9 mouse cellular contexts compared by ENCODE assay signal in genomic region chr16:10834542-10834910, GRCm38 (mm10). TPM values are rescaled to one million over a fixed set of nuclear protein-coding genes. Genes with fewer than 3 reads are reported as not detected.
DNase-seq lines count a peak whose midpoint lies in the region; ATAC-seq and TF ChIP-seq lines count a peak whose summit lies in the region.
"Had no signal": no experiment of that assay in that cellular context is flagged by ENCODE, and none has a peak within 500 bp of the region (broad histone marks: within the 10 kb centered on the region; RNA-seq: fewer than 3 reads in every experiment).

No protein-coding gene starts in this region.

- WGBS in heart, embryonic 11.5 days (ENCODE audit: insufficient replicate concordance): 9% methylated on average over 12 of the region's 12 CpGs
- 5% methylated on average over 12 of the region's 12 CpGs for WGBS in forebrain, postnatal 0 days

- peaks cover 23% of the 10 kb centered on the region for H3K4me1 ChIP-seq in heart, embryonic 11.5 days (ENCODE audit: control insufficient read depth, insufficient read depth, low read length)
- H3K4me1 ChIP-seq in ES-E14 (ENCODE audit: control insufficient read depth in 2 of 2, insufficient read depth in 2 of 2, low read length in 2 of 2, poor library complexity in 1 of 2): peaks cover 2 to 4% of the 10 kb centered on the region in 2 experiments; a peak in 2 of 4 replicates
- H3K4me1 ChIP-seq in forebrain, postnatal 0 days (ENCODE audit: insufficient read depth): no peaks in the 10 kb centered on the region; the same call in 1 of the 2 replicates

- H3K4me3 ChIP-seq in heart, embryonic 11.5 days (ENCODE audit: low read depth, low read length): peak overlapping the region; percentile 88
- peak overlapping the region; percentile 65 to 95; a peak in 3 of 4 replicates for H3K4me3 ChIP-seq in ES-E14 (ENCODE audit: insufficient read depth in 1 of 2, low read depth in 1 of 2, low read length in 2 of 2, poor library complexity in 1 of 2, severe bottlenecking in 1 of 2)
- peak overlapping the region; percentile 72 for H3K4me3 ChIP-seq in forebrain, postnatal 0 days (ENCODE audit: low read depth, low read length)

- H3K9ac ChIP-seq in heart, embryonic 11.5 days (ENCODE audit: low read depth, low read length): peak overlapping the region; percentile 56; the same call in 1 of the 2 replicates
- no peak overlapping the region for H3K9ac ChIP-seq in ES-E14 (ENCODE audit: insufficient read depth, low read depth, low read length, poor library complexity, severe bottlenecking)
- no peak overlapping the region for H3K9ac ChIP-seq in forebrain, postnatal 0 days

- no peak for ATAC-seq in heart, embryonic 11.5 days (replicated peaks; ENCODE audit: insufficient number of reproducible peaks, low FRiP score, low TSS enrichment)
- peak; percentile 8; the same call in 1 of the 2 replicates for ATAC-seq in forebrain, postnatal 0 days
- ATAC-seq in megakaryocyte-erythroid progenitor cell, adult 5-6 weeks (replicated peaks; ENCODE audit: low FRiP score, low TSS enrichment, poor library complexity, severe bottlenecking): peak; percentile 13; the same call in 1 of the 2 replicates
- no peak for ATAC-seq in frontal cortex, adult (ENCODE audit: low TSS enrichment)

- H3K27ac ChIP-seq in heart, embryonic 11.5 days (ENCODE audit: low read depth, low read length): no peak overlapping the region
- no peak overlapping the region for H3K27ac ChIP-seq in ES-E14 (ENCODE audit: insufficient read depth, low read depth, low read length, poor library complexity, severe bottlenecking)
- H3K27ac ChIP-seq in forebrain, postnatal 0 days (ENCODE audit: low read depth, low read length): no peak overlapping the region

- no peak for DNase-seq in heart, postnatal 4 days
- no peak for DNase-seq in ES-E14 (ENCODE audit: low read depth, low spot score)
- no peak for DNase-seq in forebrain, postnatal 0 days
- DNase-seq in layer of hippocampus, postnatal 10 days (ENCODE audit: low spot score in 2 of 2): no peak
- DNase-seq in thymus, postnatal 4 days: no peak

- no peaks in the 10 kb centered on the region for H3K27me3 ChIP-seq in heart, embryonic 11.5 days (ENCODE audit: control insufficient read depth, insufficient read depth, low read length)
- H3K27me3 ChIP-seq in forebrain, postnatal 0 days (ENCODE audit: insufficient read depth, low read length): no peaks in the 10 kb centered on the region

- H3K9me3 ChIP-seq in heart, embryonic 11.5 days (replicated peaks; ENCODE audit: control insufficient read depth, low read length): no peaks in the 10 kb centered on the region
- no peaks in the 10 kb centered on the region for H3K9me3 ChIP-seq in ES-E14 (ENCODE audit: control insufficient read depth, insufficient read depth, low read depth, low read length)
- H3K9me3 ChIP-seq in forebrain, postnatal 0 days (ENCODE audit: low read length): no peaks in the 10 kb centered on the region

- in situ Hi-C loops in ES-E14 (cut with MboI; ENCODE audit: low sequenced_read_pairs in 2 of 2, unreplicated experiment in 2 of 2): no loop called here

- no peak for TF ChIP-seq CTCF in forebrain, postnatal 0 days (IDR thresholded peaks at IDR 0.05; ENCODE audit: low read depth)

- peak overlapping the region; percentile 94 for H3K4me2 ChIP-seq in heart, embryonic 11.5 days
- peak overlapping the region; percentile 98 for H3K4me2 ChIP-seq in forebrain, postnatal 0 days (ENCODE audit: low read depth)

- no peaks in the 10 kb centered on the region for H3K36me3 ChIP-seq in heart, embryonic 11.5 days (ENCODE audit: control insufficient read depth, insufficient read depth, low read length)
- no peaks in the 10 kb centered on the region for H3K36me3 ChIP-seq in ES-E14 (ENCODE audit: control insufficient read depth, insufficient read depth, low read length, poor library complexity, severe bottlenecking)
- H3K36me3 ChIP-seq in forebrain, postnatal 0 days (ENCODE audit: insufficient read depth): no peaks in the 10 kb centered on the region

TF ChIP-seq in ES-E14, 5 proteins besides CTCF, POLR2A, EP300 and RAD21:
- TF ChIP-seq MAFK (IDR thresholded peaks at IDR 0.05; ENCODE audit: insufficient read depth, low read depth, low read length) (0 out of 2 replicates have a peak, but pooled peaks have one; percentile 35), CHD2 (IDR thresholded peaks at IDR 0.05; ENCODE audit: low read depth, low read length) (no peak)

RNA-seq across cellular contexts. Expression of gene Rmi2, which starts 0.3 kb away (rescaled TPM):
- polyA plus RNA-seq in heart, embryonic 11.5 days (2014; fragmentation: Nextera tagmentation; extraction: Ambion mirVana): 2.7 and 2.9 TPM in 2 replicates
- 1 to 10 TPM; 5.1 to 5.5 TPM for total RNA-seq in heart, postnatal 4 days (2021)
- total RNA-seq in ES-E14 (2012; rRNA removed): 2.9 and 3.3 TPM in 2 replicates
- 0.69 and 0.76 TPM in 2 replicates for total RNA-seq in forebrain, postnatal 0 days (2014; rRNA removed)
- polyA plus RNA-seq in forebrain, postnatal 0 days (2015; fragmentation: Nextera tagmentation; extraction: Ambion mirVana): 0.30 and 0.35 TPM in 2 replicates
- total RNA-seq in megakaryocyte-erythroid progenitor cell, adult 5-6 weeks (2014; fragmentation: Nextera tagmentation): 1.3 and 6.6 TPM in 2 replicates
- 4.7 and 5.5 TPM in 2 replicates for total RNA-seq in megakaryocyte-erythroid progenitor cell, adult 5-6 weeks (2017)
- under 1 TPM; 0.29 to 0.48 TPM for total RNA-seq in layer of hippocampus, postnatal 10 days (2021)

RNA-seq across cellular contexts. Expression of gene Gm11172, which starts 21.8 kb away (rescaled TPM):
- polyA plus RNA-seq in heart, embryonic 11.5 days (2014; fragmentation: Nextera tagmentation; extraction: Ambion mirVana): not detected in 2 replicates
- total RNA-seq in heart, postnatal 4 days (2021): not detected
- total RNA-seq in ES-E14 (2012; rRNA removed): not detected in 2 replicates
- not detected in 2 replicates for total RNA-seq in forebrain, postnatal 0 days (2014; rRNA removed)
- not detected in 2 replicates for polyA plus RNA-seq in forebrain, postnatal 0 days (2015; fragmentation: Nextera tagmentation; extraction: Ambion mirVana)
- not detected in 2 replicates for total RNA-seq in megakaryocyte-erythroid progenitor cell, adult 5-6 weeks (2014; fragmentation: Nextera tagmentation)
- total RNA-seq in megakaryocyte-erythroid progenitor cell, adult 5-6 weeks (2017): not detected in 2 replicates
- total RNA-seq in layer of hippocampus, postnatal 10 days (2021): not detected
- total RNA-seq: gastrocnemius, adult 18-20 months had no signal

RNA-seq across cellular contexts. Expression of gene Prm1, which starts 28.9 kb away (rescaled TPM):
- polyA plus RNA-seq in heart, embryonic 11.5 days (2014; fragmentation: Nextera tagmentation; extraction: Ambion mirVana): not detected in 2 replicates
- not detected for total RNA-seq in heart, postnatal 4 days (2021)
- not detected in 2 replicates for total RNA-seq in ES-E14 (2012; rRNA removed)
- total RNA-seq in forebrain, postnatal 0 days (2014; rRNA removed): not detected in 2 replicates
- polyA plus RNA-seq in forebrain, postnatal 0 days (2015; fragmentation: Nextera tagmentation; extraction: Ambion mirVana): not detected in 2 replicates
- not detected in 2 replicates for total RNA-seq in megakaryocyte-erythroid progenitor cell, adult 5-6 weeks (2014; fragmentation: Nextera tagmentation)
- not detected in 2 replicates for total RNA-seq in megakaryocyte-erythroid progenitor cell, adult 5-6 weeks (2017)
- total RNA-seq in layer of hippocampus, postnatal 10 days (2021): not detected
- total RNA-seq: gastrocnemius, adult 18-20 months had no signal

RNA-seq across cellular contexts. Expression of gene Prm2, which starts 38.6 kb away (rescaled TPM):
- not detected in 2 replicates for polyA plus RNA-seq in heart, embryonic 11.5 days (2014; fragmentation: Nextera tagmentation; extraction: Ambion mirVana)
- total RNA-seq in heart, postnatal 4 days (2021): not detected
- total RNA-seq in ES-E14 (2012; rRNA removed): not detected in 2 replicates
- not detected in 2 replicates for total RNA-seq in forebrain, postnatal 0 days (2014; rRNA removed)
- not detected in 2 replicates for polyA plus RNA-seq in forebrain, postnatal 0 days (2015; fragmentation: Nextera tagmentation; extraction: Ambion mirVana)
- total RNA-seq in megakaryocyte-erythroid progenitor cell, adult 5-6 weeks (2014; fragmentation: Nextera tagmentation): not detected in 2 replicates
- total RNA-seq in megakaryocyte-erythroid progenitor cell, adult 5-6 weeks (2017): not detected in 2 replicates
- total RNA-seq in layer of hippocampus, postnatal 10 days (2021): not detected
- total RNA-seq: gastrocnemius, adult 18-20 months had no signal

RNA-seq across cellular contexts. Expression of gene Prm3, which starts 43.8 kb away (rescaled TPM):
- polyA plus RNA-seq in heart, embryonic 11.5 days (2014; fragmentation: Nextera tagmentation; extraction: Ambion mirVana): not detected in 2 replicates
- not detected for total RNA-seq in heart, postnatal 4 days (2021)
- total RNA-seq in ES-E14 (2012; rRNA removed): not detected in 2 replicates
- not detected in 2 replicates for total RNA-seq in forebrain, postnatal 0 days (2014; rRNA removed)
- polyA plus RNA-seq in forebrain, postnatal 0 days (2015; fragmentation: Nextera tagmentation; extraction: Ambion mirVana): not detected in 2 replicates
- not detected in 2 replicates for total RNA-seq in megakaryocyte-erythroid progenitor cell, adult 5-6 weeks (2014; fragmentation: Nextera tagmentation)
- not detected in 2 replicates for total RNA-seq in megakaryocyte-erythroid progenitor cell, adult 5-6 weeks (2017)
- not detected for total RNA-seq in layer of hippocampus, postnatal 10 days (2021)
- total RNA-seq: gastrocnemius, adult 18-20 months had no signal

Comparison
In these comparisons a context has a peak if more than half of its experiments do, and no peak if none do; other contexts are left out.
1. ATAC-seq: peak in forebrain, postnatal 0 days (single experiment) and megakaryocyte-erythroid progenitor cell, adult 5-6 weeks (single experiment); none in heart, embryonic 11.5 days (single experiment) and frontal cortex, adult (single experiment).
2. Peak in every context shown above with its lines, with median percentiles within 50 percentile points of each other: H3K4me3 ChIP-seq.